Mouse (Mus musculus): ENCODE results near the gene Cuedc2. TPM values are rescaled to one million over a fixed set of nuclear protein-coding genes. Genes with fewer than 3 reads are reported as not detected.

The Cuedc2 gene
- total RNA-seq, 4 experiments from 2014 or later: 77.2 to 109 (median 89.6) TPM

- DNase-seq: no peak
Measured at GRCm38 (mm10) chr19:46339287-46339971, 927 bp upstream of the Cuedc2 start.

- no peak for DNase-seq
Measured at GRCm38 (mm10) chr19:46338942-46339286, 412 bp upstream of the Cuedc2 start.

- DNase-seq: no peak
Measured at GRCm38 (mm10) chr19:46337719-46338330, 677 bp downstream of the Cuedc2 start.

- no peak for DNase-seq
Measured at GRCm38 (mm10) chr19:46333906-46334305, 4.6 kb downstream of the Cuedc2 start.

- no peak for DNase-seq
Measured at GRCm38 (mm10) chr19:46332721-46333339, 5.7 kb downstream of the Cuedc2 start.

- no peak for DNase-seq
Measured at GRCm38 (mm10) chr19:46331936-46332335, 6.6 kb downstream of the Cuedc2 start.

- DNase-seq: no peak
Measured at GRCm38 (mm10) chr19:46331326-46331725, 7.2 kb downstream of the Cuedc2 start.

GRCm38 (mm10) chr19:46330696-46331095 lies 7.8 kb downstream of the Cuedc2 start:
- no peak for DNase-seq

GRCm38 (mm10) chr19:46329951-46330350 lies 8.6 kb downstream of the Cuedc2 start:
- peak; percentile 79 for DNase-seq

- no peak for DNase-seq
Measured at GRCm38 (mm10) chr19:46329031-46329641, 9.4 kb downstream of the Cuedc2 start.

- DNase-seq: peak; percentile 94
Measured at GRCm38 (mm10) chr19:46328081-46329030, 10.1 kb downstream of the Cuedc2 start, which contains the start of gene Fbxl15. Gene Fbxl15 (plus strand): TSS chr19:46328184.

- no peak for DNase-seq
Measured at GRCm38 (mm10) chr19:46327531-46328064, 10.9 kb downstream of the Cuedc2 start.

- no peak for DNase-seq
Measured at GRCm38 (mm10) chr19:46326756-46327305, 11.7 kb downstream of the Cuedc2 start, which contains the start of gene Psd. Gene Psd (minus strand): TSS chr19:46327156.

GRCm38 (mm10) chr19:46326019-46326755 lies 12.3 kb downstream of the Cuedc2 start:
- DNase-seq: no peak

GRCm38 (mm10) chr19:46324918-46325317 lies 13.6 kb downstream of the Cuedc2 start:
- DNase-seq: no peak

GRCm38 (mm10) chr19:46324366-46324765 lies 14.1 kb downstream of the Cuedc2 start:
- no peak for DNase-seq

- DNase-seq: no peak
Measured at GRCm38 (mm10) chr19:46323716-46324115, 14.8 kb downstream of the Cuedc2 start.

- no peak for DNase-seq
Measured at GRCm38 (mm10) chr19:46322996-46323572, 15.4 kb downstream of the Cuedc2 start.

GRCm38 (mm10) chr19:46322144-46322995 lies 16.1 kb downstream of the Cuedc2 start:
- peak; percentile 3 for DNase-seq
